Mouse (Mus musculus) CH12.LX (cell line): ENCODE data around the gene Hist1h3b. TPM values are rescaled to one million over a fixed set of nuclear protein-coding genes. Genes with fewer than 3 reads are reported as not detected.
A peak's percentile ranks its signal among the peaks of the same experiment; 100 is the strongest.

ENCODE experiments used
- DNase-seq: peaks from one replicate; pipeline ENCODE4 v3.0.0-alpha.2; 2013; ENCODE audit errors: extremely low read depth
- H3K27ac ChIP-seq: 2 replicates; pipeline ENCODE4 v1.5.1; 2012; ENCODE audit warnings: low read depth, mild to moderate bottlenecking, control low read depth, moderate library complexity; ENCODE audit not compliant: insufficient read depth
- H3K27me3 ChIP-seq: replicated peaks from 2 replicates; pipeline ENCODE3; 2012; ENCODE audit warnings: inconsistent platforms
- H3K36me3 ChIP-seq, 2 experiments: replicated peaks in 1 of 2; 2 replicates each; pipeline versions ENCODE3 to v1.6.1; 2012; ENCODE audit warnings: inconsistent platforms in 1 of 2, low read length in 1 of 2, mild to moderate bottlenecking in 1 of 2, mixed read lengths in 1 of 2, moderate library complexity in 1 of 2; ENCODE audit not compliant: control insufficient read depth in 1 of 2, insufficient read depth in 1 of 2
- H3K4me1 ChIP-seq, 2 experiments: 2 replicates each; pipeline ENCODE4 v1.6.1; 2012; ENCODE audit warnings: inconsistent platforms in 1 of 2, moderate library complexity in 1 of 2; ENCODE audit not compliant: insufficient read depth in 2 of 2, control insufficient read depth in 1 of 2
- H3K4me2 ChIP-seq: 2 replicates; pipeline ENCODE4 v1.6.1; 2012; ENCODE audit warnings: low read depth, mild to moderate bottlenecking, control low read depth; ENCODE audit not compliant: poor library complexity, insufficient read depth, severe bottlenecking
- H3K4me3 ChIP-seq, 3 experiments: fragments of 150-350 bp in 1 of 3; sonication (generic) in 1 of 3; replicated peaks in 1 of 3; 2 replicates each; pipeline versions ENCODE3 to v1.5.1; 2011 to 2012; ENCODE audit warnings: low read depth in 2 of 3, low read length in 2 of 3, mild to moderate bottlenecking in 2 of 3, moderate library complexity in 2 of 3, control low read depth in 1 of 3, improper control_type of control experiment in 1 of 3, inconsistent platforms in 1 of 3, mixed read lengths in 1 of 3; ENCODE audit not compliant: poor library complexity in 1 of 3
- H3K79me2 ChIP-seq: replicated peaks from 2 replicates; pipeline ENCODE4 v1.6.1; 2012; ENCODE audit warnings: mild to moderate bottlenecking, moderate library complexity; ENCODE audit not compliant: control insufficient read depth, poor library complexity, insufficient read depth, severe bottlenecking; ENCODE audit errors: extremely low read depth
- H3K9ac ChIP-seq: 2 replicates; pipeline ENCODE4 v1.6.1; 2012; ENCODE audit warnings: low read depth, mild to moderate bottlenecking, control low read depth, moderate library complexity; ENCODE audit not compliant: insufficient read depth
- H3K9me3 ChIP-seq: replicated peaks from 2 replicates; pipeline ENCODE3; 2012; ENCODE audit warnings: low read length, inconsistent platforms, mixed read lengths
- BHLHE40 ChIP-seq: IDR thresholded peaks from 2 replicates; pipeline ENCODE4 v1.6.1; 2011; ENCODE audit warnings: mild to moderate bottlenecking, low read depth, low read length, improper control_type of control experiment
- CHD1 ChIP-seq: IDR thresholded peaks from 2 replicates; pipeline ENCODE4 v1.6.1; 2012; ENCODE audit warnings: low read depth, low read length, improper control_type of control experiment, inconsistent platforms
- CHD2 ChIP-seq: IDR thresholded peaks from 2 replicates; pipeline ENCODE4 v1.6.1; 2011; ENCODE audit warnings: low read length, improper control_type of control experiment
- CTCF ChIP-seq, 2 experiments: IDR thresholded peaks in 1 of 2; conservative IDR thresholded peaks in 1 of 2; 2 replicates each; pipeline ENCODE4 v1.5.1; 2011 to 2012; ENCODE audit warnings: low read depth in 2 of 2, low read length in 2 of 2, improper control_type of control experiment in 1 of 2, inconsistent platforms in 1 of 2, mild to moderate bottlenecking in 1 of 2, moderate library complexity in 1 of 2
- E2F4 ChIP-seq: IDR thresholded peaks from 2 replicates; pipeline ENCODE4 v1.6.1; 2011; ENCODE audit warnings: low read depth, low read length, improper control_type of control experiment; ENCODE audit not compliant: insufficient replicate concordance
- ELF1 ChIP-seq: IDR thresholded peaks from 2 replicates; pipeline ENCODE4 v1.6.1; 2014; ENCODE audit warnings: low read depth, mild to moderate bottlenecking, inconsistent platforms, low read length, improper control_type of control experiment
- EP300 ChIP-seq: IDR thresholded peaks from 2 replicates; pipeline ENCODE4 v1.6.1; 2011; ENCODE audit warnings: low read length, improper control_type of control experiment
- ETS1 ChIP-seq: conservative IDR thresholded peaks from 2 replicates; pipeline ENCODE4 v1.6.1; 2012; ENCODE audit warnings: low read depth, mild to moderate bottlenecking, inconsistent platforms, low read length, improper control_type of control experiment, moderate library complexity
- GABPA ChIP-seq: IDR thresholded peaks from 2 replicates; pipeline ENCODE4 v1.6.1; 2012; ENCODE audit warnings: low read depth, low read length, improper control_type of control experiment, inconsistent platforms; ENCODE audit not compliant: insufficient replicate concordance
- HCFC1 ChIP-seq: IDR thresholded peaks from 2 replicates; pipeline ENCODE4 v1.6.1; 2012; ENCODE audit warnings: low read depth, mild to moderate bottlenecking, inconsistent platforms, low read length, improper control_type of control experiment
- IRF4 ChIP-seq: IDR thresholded peaks from 2 replicates; pipeline ENCODE4 v1.6.1; 2014; ENCODE audit warnings: low read depth, mild to moderate bottlenecking, inconsistent platforms, low read length, improper control_type of control experiment
- JUN ChIP-seq: IDR thresholded peaks from 2 replicates; pipeline ENCODE4 v1.6.1; 2011; ENCODE audit warnings: low read depth, mild to moderate bottlenecking, low read length, improper control_type of control experiment, moderate library complexity; ENCODE audit not compliant: insufficient read depth
- JUND ChIP-seq: conservative IDR thresholded peaks from 2 replicates; pipeline ENCODE4 v1.6.1; 2011; ENCODE audit warnings: low read depth, low read length, improper control_type of control experiment
- KAT2A ChIP-seq: IDR thresholded peaks from 2 replicates; pipeline ENCODE4 v1.6.1; 2012; ENCODE audit warnings: low read length, improper control_type of control experiment, inconsistent platforms; ENCODE audit not compliant: insufficient replicate concordance
- MAFK ChIP-seq: IDR thresholded peaks from 2 replicates; pipeline ENCODE4 v1.6.1; 2011; ENCODE audit warnings: low read length, improper control_type of control experiment; ENCODE audit not compliant: insufficient replicate concordance
- MAX ChIP-seq: IDR thresholded peaks from 2 replicates; pipeline ENCODE4 v1.6.1; 2011; ENCODE audit warnings: low read length, improper control_type of control experiment
- MAZ ChIP-seq: IDR thresholded peaks from 2 replicates; pipeline ENCODE4 v1.6.1; 2012; ENCODE audit warnings: low read depth, mild to moderate bottlenecking, inconsistent platforms, low read length, improper control_type of control experiment, moderate library complexity
- MEF2A ChIP-seq: IDR thresholded peaks from 2 replicates; pipeline ENCODE4 v1.6.1; 2014; ENCODE audit warnings: low read depth, mild to moderate bottlenecking, inconsistent platforms, low read length, improper control_type of control experiment, borderline replicate concordance
- MXI1 ChIP-seq: IDR thresholded peaks from 2 replicates; pipeline ENCODE4 v1.6.1; 2011; ENCODE audit warnings: mild to moderate bottlenecking, low read depth, low read length, improper control_type of control experiment
- MYC ChIP-seq: IDR thresholded peaks from 2 replicates; pipeline ENCODE4 v1.6.1; 2011; ENCODE audit warnings: low read depth, mild to moderate bottlenecking, improper control_type of control experiment, low read length
- NELFE ChIP-seq: IDR thresholded peaks from 2 replicates; pipeline ENCODE4 v1.6.1; 2011; ENCODE audit warnings: low read depth, low read length, improper control_type of control experiment
- NRF1 ChIP-seq: IDR thresholded peaks from 2 replicates; pipeline ENCODE4 v1.6.1; 2014; ENCODE audit warnings: low read depth, mild to moderate bottlenecking, inconsistent platforms, low read length, improper control_type of control experiment, moderate library complexity
- PAX5 ChIP-seq: IDR thresholded peaks from 2 replicates; pipeline ENCODE4 v1.6.1; 2012; ENCODE audit warnings: low read length, inconsistent platforms, mixed read lengths
- POLR2A ChIP-seq: IDR thresholded peaks from 2 replicates; pipeline ENCODE4 v1.6.1; 2011; ENCODE audit warnings: low read depth, mild to moderate bottlenecking, improper control_type of control experiment, low read length
- POLR2AphosphoS2 ChIP-seq: IDR thresholded peaks from 2 replicates; pipeline ENCODE4 v1.6.1; 2011; ENCODE audit warnings: low read depth, low read length, improper control_type of control experiment
- RAD21 ChIP-seq: IDR thresholded peaks from 2 replicates; pipeline ENCODE4 v1.6.1; 2011; ENCODE audit warnings: low read depth, mild to moderate bottlenecking, low read length, improper control_type of control experiment, moderate library complexity
- RCOR1 ChIP-seq: conservative IDR thresholded peaks from 2 replicates; pipeline ENCODE4 v1.6.1; 2012; ENCODE audit warnings: low read depth, mild to moderate bottlenecking, inconsistent platforms, low read length, improper control_type of control experiment
- SIN3A ChIP-seq: IDR thresholded peaks from 2 replicates; pipeline ENCODE4 v1.6.1; 2012; ENCODE audit warnings: low read length, improper control_type of control experiment, inconsistent platforms
- SMC3 ChIP-seq: IDR thresholded peaks from 2 replicates; pipeline ENCODE4 v1.6.1; 2011; ENCODE audit warnings: low read depth, low read length, improper control_type of control experiment
- TBP ChIP-seq: conservative IDR thresholded peaks from 2 replicates; pipeline ENCODE4 v1.6.1; 2011; ENCODE audit warnings: low read depth, low read length, improper control_type of control experiment
- TCF12 ChIP-seq: IDR thresholded peaks from 2 replicates; pipeline ENCODE4 v1.6.1; 2014; ENCODE audit warnings: low read depth, mild to moderate bottlenecking, inconsistent platforms, low read length, improper control_type of control experiment
- UBTF ChIP-seq: IDR thresholded peaks from 2 replicates; pipeline ENCODE4 v1.6.1; 2012; ENCODE audit warnings: low read depth, mild to moderate bottlenecking, inconsistent platforms, low read length, improper control_type of control experiment, moderate library complexity
- USF1 ChIP-seq: IDR thresholded peaks from 2 replicates; pipeline ENCODE4 v1.6.1; 2014; ENCODE audit warnings: low read depth, mild to moderate bottlenecking, inconsistent platforms, low read length, improper control_type of control experiment
- USF2 ChIP-seq: conservative IDR thresholded peaks from 2 replicates; pipeline ENCODE4 v1.6.1; 2011; ENCODE audit warnings: low read depth, low read length, improper control_type of control experiment
- ZC3H11A ChIP-seq: IDR thresholded peaks from 2 replicates; pipeline ENCODE4 v1.6.1; 2012; ENCODE audit warnings: low read depth, mild to moderate bottlenecking, inconsistent platforms, low read length, improper control_type of control experiment
- ZKSCAN1 ChIP-seq: IDR thresholded peaks from 2 replicates; pipeline ENCODE4 v1.6.1; 2012; ENCODE audit warnings: low read depth, inconsistent platforms, low read length, improper control_type of control experiment, borderline replicate concordance
- ZMIZ1 ChIP-seq: IDR thresholded peaks from 2 replicates; pipeline ENCODE4 v1.6.1; 2012; ENCODE audit warnings: low read depth, mild to moderate bottlenecking, inconsistent platforms, low read length, improper control_type of control experiment
- ZNF384 ChIP-seq: IDR thresholded peaks from 2 replicates; pipeline ENCODE4 v1.6.1; 2012; ENCODE audit warnings: low read depth, low read length, improper control_type of control experiment, inconsistent platforms
- dilution Hi-C: fragments of 300-500 bp; cut with MboI; formaldehyde crosslinking; loops from 2 replicates; pipeline ENCODE4 v1.14.3; 2020; ENCODE audit warnings: low sequenced_read_pairs; ENCODE audit not compliant: extremely low pct_unique_long_range_greater_than_20kb, extremely low pct_ligation_motif_present
- in situ Hi-C: fragments of 300-500 bp; cut with MboI; formaldehyde crosslinking; loops from 3 replicates; pipeline ENCODE4 v1.14.3; 2019; ENCODE audit warnings: low sequenced_read_pairs, low pct_ligation_motif_present, low pct_unique_long_range_greater_than_20kb, mixed read lengths
- polyA plus RNA-seq: library from polyadenylated mRNA; unstranded; fragments of >175 nt; gene quantifications from 2 replicates; pipeline ENCODE4 v1.2.1, GENCODE M21; 2012; ENCODE audit warnings: low read depth; ENCODE audit not compliant: insufficient read length
- total RNA-seq, 2 experiments: library from RNA; depleted of rRNA; stranded (reverse); fragments of 300-350 nt in 1 of 2; fragments of >200 nt in 1 of 2; gene quantifications; 2 replicates each; pipeline ENCODE4 v1.2.3; 2012 to 2014

The Hist1h3b gene
- total and polyA plus RNA-seq, 3 experiments, result 5.5 to 2,096 (median 44.0) TPM

DNA sequence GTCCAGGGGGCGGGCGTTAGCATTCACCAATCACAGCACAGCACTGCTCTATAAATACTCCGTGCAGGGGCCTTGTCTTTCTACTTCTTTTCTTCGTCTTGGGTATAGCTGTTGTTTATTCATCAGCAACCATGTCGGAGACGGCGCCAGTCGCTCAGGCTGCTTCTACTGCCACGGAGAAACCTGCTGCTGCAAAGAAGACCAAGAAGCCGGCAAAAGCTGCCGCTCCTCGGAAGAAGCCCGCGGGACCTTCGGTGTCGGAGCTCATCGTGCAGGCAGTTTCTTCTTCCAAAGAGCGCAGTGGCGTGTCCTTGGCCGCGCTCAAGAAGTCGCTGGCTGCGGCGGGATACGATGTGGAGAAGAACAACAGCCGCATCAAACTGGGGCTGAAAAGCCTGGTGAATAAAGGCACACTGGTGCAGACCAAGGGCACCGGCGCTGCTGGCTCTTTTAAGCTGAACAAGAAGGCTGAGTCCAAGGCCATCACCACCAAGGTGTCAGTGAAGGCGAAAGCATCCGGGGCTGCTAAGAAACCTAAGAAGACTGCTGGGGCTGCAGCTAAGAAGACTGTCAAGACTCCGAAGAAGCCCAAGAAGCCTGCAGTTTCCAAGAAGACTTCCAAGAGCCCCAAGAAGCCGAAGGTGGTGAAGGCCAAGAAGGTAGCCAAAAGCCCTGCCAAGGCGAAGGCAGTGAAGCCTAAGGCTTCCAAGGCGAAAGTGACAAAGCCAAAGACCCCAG, 11.7 kb downstream of the Hist1h3b start, which contains the start of gene Hist1h1a:
Hist1h1a (plus strand) TSS at position 81 of the 738 bp plus-strand sequence.
- H3K4me2 ChIP-seq, result peak within 1 kb of the TSS; percentile 98
- H3K9me3 ChIP-seq, result no peaks in the 10 kb centered on the region
- peak; percentile 95 for DNase-seq
- TF ChIP-seq POLR2A (peak; percentile 97), ETS1 (no peak), RCOR1 (peak; percentile 23; the same call in 1 of the 2 replicates), TBP (peak; percentile 99), HCFC1 (peak; percentile 72), MAX (0 out of 2 replicates have a peak, but pooled peaks have one; percentile 8), PAX5 (no peak), RAD21 (no peak), TCF12 (peak; percentile 86), MAZ (0 out of 2 replicates have a peak, but pooled peaks have one; percentile 24), MEF2A (0 out of 2 replicates have a peak, but pooled peaks have one; percentile 58), IRF4 (peak; percentile 5; the same call in 1 of the 2 replicates), EP300 (no peak), GABPA (no peak), UBTF (peak; percentile 98), NELFE (peak; percentile 100), ELF1 (no peak), MXI1 (peak; percentile 32), USF1 (no peak), JUND (no peak), BHLHE40 (no peak), ZC3H11A (no peak), CHD1 (no peak; the same call in 1 of the 2 replicates), MAFK (no peak), SIN3A (peak; percentile 79), KAT2A (no peak), ZMIZ1 (peak; percentile 100), ZKSCAN1 (no peak), ZNF384 (no peak), MYC (0 out of 2 replicates have a peak, but pooled peaks have one; percentile 3), E2F4 (no peak), NRF1 (0 out of 2 replicates have a peak, but pooled peaks have one; percentile 4), JUN (no peak), CHD2 (no peak), SMC3 (no peak), CTCF (conservative IDR thresholded peaks at IDR 0.05 in 1 of 2, IDR thresholded peaks at IDR 0.05 in 1 of 2; ENCODE audit: low read depth in 2 of 2, low read length in 2 of 2) (no peak), USF2 (peak; percentile 58; the same call in 1 of the 2 replicates), POLR2AphosphoS2 (peak; percentile 92)
- H3K4me1 ChIP-seq, result peaks cover 3 to 31% of the 10 kb centered on the region in 2 experiments; a peak in 3 of 4 replicates
- H3K4me3 ChIP-seq, result peak within 1 kb of the TSS; percentile 6 to 59 (median 47)
- no peaks in the 10 kb centered on the region for H3K27me3 ChIP-seq
- H3K9ac ChIP-seq, result peak within 1 kb of the TSS; percentile 99
- in situ Hi-C loops, result loop anchor here (25.0 kb wide), 1 partner anchor 1726 kb away; the partner anchor contains the start of genes Hist1h2ag, Hist1h2ah, Hist1h2bj and Hist1h2bk
- H3K27ac ChIP-seq, result peak within 1 kb of the TSS; percentile 88
- dilution Hi-C loops, result no loop called here
- no peaks in the 10 kb centered on the region for H3K79me2 ChIP-seq
- H3K36me3 ChIP-seq, result no peaks in the 10 kb centered on the region
